Mouse (Mus musculus): ENCODE measurements around the gene Col13a1. TPM values are rescaled to one million over a fixed set of nuclear protein-coding genes. Genes with fewer than 3 reads are reported as not detected.

The Col13a1 gene
- polyA plus RNA-seq, 1 experiment from 2014 or later, result 7.1 TPM

DNA sequence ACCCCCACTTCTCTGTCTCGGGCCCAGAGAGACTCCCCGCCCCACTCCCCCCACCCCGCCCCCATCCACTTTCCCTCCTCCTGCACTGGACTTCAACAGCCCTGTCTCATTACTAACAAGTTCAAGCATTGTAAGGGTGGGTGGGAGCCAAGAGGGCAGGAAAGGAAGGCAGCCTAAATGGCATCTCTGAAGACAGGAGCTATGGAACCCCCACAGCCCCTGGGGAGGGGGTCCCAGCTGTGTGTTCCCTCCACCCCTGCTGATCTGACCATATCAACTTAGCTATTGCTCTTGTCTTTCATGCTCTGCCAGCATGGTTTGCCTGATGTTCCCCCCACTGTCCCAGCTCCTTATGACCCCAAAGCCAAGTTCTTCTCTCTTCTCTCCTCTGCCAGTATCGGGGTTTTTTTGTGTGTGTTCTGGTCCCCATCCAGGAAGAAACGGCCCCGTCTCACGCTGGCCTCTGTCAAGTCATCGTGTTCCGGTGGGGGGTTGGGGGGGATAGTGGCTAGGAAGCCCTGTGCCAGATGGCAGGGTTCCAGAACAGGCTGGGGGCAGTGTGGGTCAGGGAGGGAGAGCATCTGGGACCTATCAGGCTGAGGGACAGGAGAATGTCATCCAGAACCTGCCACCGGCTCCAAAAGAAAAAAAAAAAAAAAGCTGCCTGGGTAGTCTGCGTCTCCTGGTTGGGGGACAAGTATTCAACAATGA lies 58.1 kb downstream of the Col13a1 start:
- Histone ChIP-seq H3K4me1 (replicated peaks) (peaks cover 22% of the 10 kb centered on the region), H3K9ac (no peak overlapping the region)

GRCm38 (mm10) chr10:61919924-61920654 lies 58.8 kb downstream of the Col13a1 start:
- Histone ChIP-seq H3K4me1 (replicated peaks) (peaks cover 22% of the 10 kb centered on the region), H3K4me3 (replicated peaks) (no peak overlapping the region), H3K27ac (peak overlapping the region; percentile 77), H3K9me3 (0 out of 2 replicates have a peak, but pooled peaks cover 6% of the 10 kb centered on the region), H3K36me3 (no peaks in the 10 kb centered on the region), H3K4me2 (replicated peaks) (peak overlapping the region; percentile 43), H3K9ac (no peak overlapping the region), H3K27me3 (replicated peaks) (no peaks in the 10 kb centered on the region)
- peak; percentile 72; the same call in 1 of the 2 replicates for ATAC-seq
- WGBS, result 31% methylated on average over 13 of the region's 13 CpGs

More for the DNA sequence above, 58.1 kb downstream of the Col13a1 start:
- Histone ChIP-seq H3K9me3 (no peaks in the 10 kb centered on the region), H3K36me3 (no peaks in the 10 kb centered on the region), H3K27ac (peak overlapping the region; percentile 77), H3K4me2 (replicated peaks) (peak overlapping the region; percentile 43), H3K4me3 (replicated peaks) (no peak overlapping the region), H3K27me3 (replicated peaks) (no peaks in the 10 kb centered on the region)
- peak; percentile 78 for ATAC-seq
- WGBS, result 28% methylated on average over 11 of the region's 11 CpGs

- Histone ChIP-seq H3K9ac (no peak overlapping the region), H3K4me1 (replicated peaks) (peaks cover 22% of the 10 kb centered on the region), H3K4me2 (replicated peaks) (no peak overlapping the region), H3K36me3 (no peaks in the 10 kb centered on the region), H3K4me3 (replicated peaks) (no peak overlapping the region), H3K27me3 (replicated peaks) (no peaks in the 10 kb centered on the region), H3K27ac (peak overlapping the region; percentile 77), H3K9me3 (0 out of 2 replicates have a peak, but pooled peaks cover 8% of the 10 kb centered on the region)
- WGBS, result 77% methylated on average over 4 of the region's 4 CpGs
- no peak for ATAC-seq
Measured at GRCm38 (mm10) chr10:61919496-61919895, 59.4 kb downstream of the Col13a1 start.

DNA sequence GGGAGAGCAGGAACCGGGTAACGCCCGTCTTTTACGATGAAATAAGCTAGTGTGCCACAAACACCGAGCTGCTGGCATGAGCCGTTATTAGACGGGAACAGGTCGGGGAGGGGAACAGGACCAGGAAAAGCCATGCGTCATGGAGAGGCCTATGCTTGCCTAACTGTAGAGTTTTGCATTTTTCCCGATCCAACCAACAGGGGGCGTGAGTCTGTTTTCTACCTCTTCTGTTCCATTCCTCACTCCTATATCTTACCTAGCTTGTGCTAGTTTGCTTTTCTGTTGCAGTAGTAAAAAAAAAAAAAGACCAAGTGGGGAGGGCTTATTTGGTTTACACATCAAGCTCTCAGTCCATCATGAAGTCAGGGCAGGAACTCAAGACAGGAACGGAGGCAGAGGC lies 61.8 kb downstream of the Col13a1 start:
- Histone ChIP-seq H3K4me3 (replicated peaks) (no peak overlapping the region), H3K36me3 (no peaks in the 10 kb centered on the region), H3K9me3 (0 out of 2 replicates have a peak, but pooled peaks cover 8% of the 10 kb centered on the region), H3K27me3 (replicated peaks) (no peaks in the 10 kb centered on the region), H3K4me2 (replicated peaks) (no peak overlapping the region), H3K4me1 (replicated peaks) (peaks cover 22% of the 10 kb centered on the region), H3K27ac (no peak overlapping the region), H3K9ac (no peak overlapping the region)
- ATAC-seq, result no peak
- 93% methylated on average over 12 of the region's 12 CpGs for WGBS

- Histone ChIP-seq H3K27ac (no peak overlapping the region), H3K9ac (no peak overlapping the region), H3K27me3 (replicated peaks) (no peaks in the 10 kb centered on the region), H3K4me1 (replicated peaks) (no peaks in the 10 kb centered on the region), H3K9me3 (0 out of 2 replicates have a peak, but pooled peaks cover 8% of the 10 kb centered on the region), H3K4me3 (replicated peaks) (no peak overlapping the region), H3K4me2 (replicated peaks) (no peak overlapping the region), H3K36me3 (0 out of 2 replicates have a peak, but pooled peaks cover 3% of the 10 kb centered on the region)
- WGBS, result 68% methylated on average over 4 of the region's 4 CpGs
- ATAC-seq, result no peak
Measured at GRCm38 (mm10) chr10:61911770-61912169, 67.1 kb downstream of the Col13a1 start.

- WGBS, result 58% methylated on average over 3 of the region's 3 CpGs
- H3K4me2 ChIP-seq (replicated peaks), result no peak overlapping the region
- no peak overlapping the region for H3K4me3 ChIP-seq (replicated peaks)
- H3K27me3 ChIP-seq (replicated peaks), result no peaks in the 10 kb centered on the region
- H3K27ac ChIP-seq, result no peak overlapping the region
- peaks cover 12% of the 10 kb centered on the region for H3K4me1 ChIP-seq (replicated peaks)
- H3K9ac ChIP-seq, result no peak overlapping the region
- 0 out of 2 replicates have a peak, but pooled peaks cover 3% of the 10 kb centered on the region for H3K36me3 ChIP-seq
- ATAC-seq, result no peak
- no peaks in the 10 kb centered on the region for H3K9me3 ChIP-seq
Measured at GRCm38 (mm10) chr10:61909004-61909403, 69.9 kb downstream of the Col13a1 start.

DNA sequence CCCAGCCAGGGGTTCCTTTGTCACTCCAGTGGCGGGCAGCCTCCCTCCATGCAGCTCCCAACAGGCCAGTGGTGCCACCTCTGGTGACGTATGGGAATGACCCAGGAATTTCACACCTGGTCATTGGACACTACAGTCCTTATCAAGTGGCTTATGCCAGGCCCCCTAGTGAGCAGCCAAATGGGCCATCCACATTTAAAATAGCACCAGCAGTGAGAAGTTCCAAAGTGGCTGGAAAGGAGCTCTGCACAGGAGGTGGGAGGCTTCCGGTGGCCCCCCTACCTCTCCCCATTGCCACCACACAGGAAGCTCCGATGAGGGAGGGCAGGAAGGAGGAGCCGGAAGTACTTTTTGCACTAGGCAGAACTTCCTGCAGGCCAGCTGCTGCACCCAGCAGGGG lies 72.7 kb downstream of the Col13a1 start:
- Histone ChIP-seq H3K27ac (no peak overlapping the region), H3K36me3 (0 out of 2 replicates have a peak, but pooled peaks cover 3% of the 10 kb centered on the region), H3K27me3 (replicated peaks) (0 out of 2 replicates have a peak, but pooled peaks cover 3% of the 10 kb centered on the region), H3K9me3 (no peaks in the 10 kb centered on the region), H3K9ac (no peak overlapping the region), H3K4me1 (replicated peaks) (peaks cover 12% of the 10 kb centered on the region), H3K4me3 (replicated peaks) (no peak overlapping the region), H3K4me2 (replicated peaks) (no peak overlapping the region)
- ATAC-seq, result no peak
- WGBS, result 36% methylated on average over 5 of the region's 5 CpGs

GRCm38 (mm10) chr10:61905308-61905707 lies 73.6 kb downstream of the Col13a1 start:
- Histone ChIP-seq H3K4me1 (replicated peaks) (peaks cover 12% of the 10 kb centered on the region), H3K4me2 (replicated peaks) (no peak overlapping the region), H3K27ac (peak overlapping the region; percentile 69), H3K9ac (no peak overlapping the region), H3K27me3 (replicated peaks) (0 out of 2 replicates have a peak, but pooled peaks cover 3% of the 10 kb centered on the region), H3K36me3 (0 out of 2 replicates have a peak, but pooled peaks cover 3% of the 10 kb centered on the region), H3K9me3 (no peaks in the 10 kb centered on the region), H3K4me3 (replicated peaks) (no peak overlapping the region)
- WGBS, result 31% methylated on average over 8 of the region's 8 CpGs
- peak; percentile 65; the same call in 1 of the 2 replicates for ATAC-seq

DNA sequence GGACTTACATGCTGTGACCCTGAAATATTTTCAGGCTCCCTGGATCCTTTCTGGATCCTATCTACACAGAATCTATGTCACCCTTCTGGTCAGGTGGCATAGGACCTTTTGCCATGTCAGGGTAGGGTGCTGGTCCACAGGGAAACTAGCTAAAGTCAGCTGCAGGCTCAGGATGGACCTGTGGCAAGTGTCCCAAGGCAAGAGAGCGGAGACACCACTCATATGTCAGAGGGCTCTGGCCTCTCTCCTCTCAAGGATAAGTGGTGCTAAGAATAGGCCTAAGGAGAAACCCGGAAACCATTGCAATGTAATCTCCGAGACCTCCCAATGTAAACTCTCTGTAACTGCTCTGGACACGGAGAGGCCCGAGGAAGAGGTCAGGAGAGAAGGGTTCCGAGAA lies 80.8 kb downstream of the Col13a1 start:
- WGBS, result 56% methylated on average over 6 of the region's 6 CpGs
- no peak for ATAC-seq

GRCm38 (mm10) chr10:61894564-61894963 lies 84.3 kb downstream of the Col13a1 start:
- no peak for ATAC-seq
- H3K9me3 ChIP-seq, result no peaks in the 10 kb centered on the region
- no peaks in the 10 kb centered on the region for H3K36me3 ChIP-seq
- H3K4me3 ChIP-seq (replicated peaks), result no peak overlapping the region
- no peak overlapping the region for H3K9ac ChIP-seq
- H3K4me2 ChIP-seq (replicated peaks), result no peak overlapping the region
- no peaks in the 10 kb centered on the region for H3K27me3 ChIP-seq (replicated peaks)
- WGBS, result 85% methylated on average over 5 of the region's 5 CpGs
- H3K27ac ChIP-seq, result no peak overlapping the region
- H3K4me1 ChIP-seq (replicated peaks), result 0 out of 2 replicates have a peak, but pooled peaks cover 8% of the 10 kb centered on the region

More for the DNA sequence above, 80.8 kb downstream of the Col13a1 start:
- Histone ChIP-seq H3K4me3 (replicated peaks) (no peak overlapping the region), H3K4me1 (replicated peaks) (no peaks in the 10 kb centered on the region), H3K27ac (no peak overlapping the region), H3K4me2 (replicated peaks) (no peak overlapping the region), H3K36me3 (no peaks in the 10 kb centered on the region), H3K9ac (no peak overlapping the region), H3K9me3 (no peaks in the 10 kb centered on the region), H3K27me3 (replicated peaks) (0 out of 2 replicates have a peak, but pooled peaks cover 3% of the 10 kb centered on the region)

DNA sequence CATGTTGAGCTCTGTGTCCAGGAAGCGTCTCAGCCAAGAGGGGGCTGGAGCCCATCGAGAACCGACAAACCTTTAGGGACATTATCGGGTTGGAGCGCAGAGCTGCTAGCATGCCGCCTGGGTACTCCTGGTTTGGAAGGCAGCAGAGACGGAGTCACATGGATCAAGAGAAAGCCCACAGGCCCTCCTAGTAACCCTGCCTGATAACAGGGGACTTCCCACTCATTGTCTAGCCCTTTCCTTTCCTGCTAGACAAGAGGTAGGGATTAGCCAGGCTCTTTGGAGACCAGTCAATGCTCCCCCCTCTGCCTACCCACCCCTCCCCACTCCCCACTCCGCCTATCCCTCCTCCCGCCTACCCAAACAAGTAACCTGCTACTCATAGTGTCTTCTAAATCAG lies 87.8 kb downstream of the Col13a1 start:
- ATAC-seq, result no peak
- Histone ChIP-seq H3K4me2 (replicated peaks) (no peak overlapping the region), H3K9me3 (no peaks in the 10 kb centered on the region), H3K9ac (no peak overlapping the region), H3K36me3 (no peaks in the 10 kb centered on the region), H3K27me3 (replicated peaks) (no peaks in the 10 kb centered on the region), H3K4me1 (replicated peaks) (0 out of 2 replicates have a peak, but pooled peaks cover 8% of the 10 kb centered on the region), H3K4me3 (replicated peaks) (no peak overlapping the region), H3K27ac (no peak overlapping the region)
- 66% methylated on average over 9 of the region's 9 CpGs for WGBS

DNA sequence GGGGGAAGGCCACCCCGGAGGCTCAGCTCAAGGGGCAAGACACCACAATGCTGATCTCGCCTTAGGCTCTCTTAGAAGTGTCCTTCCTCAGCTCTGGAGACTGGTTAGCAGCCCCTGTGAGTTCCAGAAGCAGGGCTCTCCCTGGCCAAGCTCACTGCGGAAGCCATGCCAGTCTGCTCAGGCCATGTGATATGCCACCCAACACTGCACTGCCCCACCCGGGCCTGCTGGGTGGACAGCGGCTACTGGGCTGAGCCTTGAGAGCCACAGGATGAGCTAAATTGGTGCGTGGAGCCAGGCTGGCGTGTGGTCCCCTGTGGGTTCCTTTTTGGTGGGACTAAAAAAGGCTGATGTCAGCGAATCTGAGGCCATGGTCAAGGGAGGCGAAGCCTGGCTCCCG lies 88.6 kb downstream of the Col13a1 start:
- H3K27me3 ChIP-seq (replicated peaks), result no peaks in the 10 kb centered on the region
- H3K9ac ChIP-seq, result no peak overlapping the region
- no peak overlapping the region for H3K4me3 ChIP-seq (replicated peaks)
- H3K27ac ChIP-seq, result no peak overlapping the region
- H3K9me3 ChIP-seq, result no peaks in the 10 kb centered on the region
- no peaks in the 10 kb centered on the region for H3K36me3 ChIP-seq
- ATAC-seq, result no peak
- 0 out of 2 replicates have a peak, but pooled peaks cover 8% of the 10 kb centered on the region for H3K4me1 ChIP-seq (replicated peaks)
- WGBS, result 93% methylated on average over 10 of the region's 10 CpGs
- no peak overlapping the region for H3K4me2 ChIP-seq (replicated peaks)

Measured in intestine, embryonic 15.5 days (tissue).